Mouse (Mus musculus) left cerebral cortex, adult 8-10 months (tissue): ENCODE results near the gene Pla2g12a. TPM values are rescaled to one million over a fixed set of nuclear protein-coding genes. Genes with fewer than 3 reads are reported as not detected.
A peak's percentile ranks its signal among the peaks of the same experiment; 100 is the strongest.

Experiments
- DNase-seq, 2 experiments: peaks; one replicate each; pipeline ENCODE4 v3.0.0; 2022; ENCODE audit warnings: low spot score in 2 of 2
- total RNA-seq, 4 experiments: library from RNA; stranded (reverse); gene quantifications; 2 replicates each; pipeline ENCODE4 v1.2.4; 2022

The Pla2g12a gene
- total RNA-seq, 4 experiments from 2014 or later, result 16.1 to 19.6 (median 17.7) TPM

GRCm38 (mm10) chr3:129898886-129899285 lies 20.5 kb downstream of the Pla2g12a start:
- DNase-seq, result no peak

- DNase-seq, result peak in 1 of 2 experiments; percentile 46
These were observed 22.9 kb downstream of the Pla2g12a start, which contains the start of gene Casp6 for GRCm38 (mm10) chr3:129901271-129901809. Gene Casp6, plus strand, starts transcription at chr3:129901425.

GRCm38 (mm10) chr3:129903369-129903768 lies 25.0 kb downstream of the Pla2g12a start:
- no peak for DNase-seq

GRCm38 (mm10) chr3:129903866-129904265 lies 25.5 kb downstream of the Pla2g12a start:
- no peak for DNase-seq

- no peak for DNase-seq
These were observed 26.2 kb downstream of the Pla2g12a start for GRCm38 (mm10) chr3:129904381-129905132.

GRCm38 (mm10) chr3:129912025-129912424 lies 33.6 kb downstream of the Pla2g12a start:
- DNase-seq, result no peak

GRCm38 (mm10) chr3:129913241-129913640 lies 34.8 kb downstream of the Pla2g12a start:
- DNase-seq, result no peak

- DNase-seq, result no peak
These were observed 39.0 kb downstream of the Pla2g12a start for GRCm38 (mm10) chr3:129917424-129917823.

- DNase-seq, result peak; percentile 51 to 54
These were observed 40.0 kb downstream of the Pla2g12a start for GRCm38 (mm10) chr3:129918434-129918833.

GRCm38 (mm10) chr3:129923581-129923980 lies 45.2 kb downstream of the Pla2g12a start:
- DNase-seq, result no peak

GRCm38 (mm10) chr3:129925861-129926260 lies 47.5 kb downstream of the Pla2g12a start:
- no peak for DNase-seq

- DNase-seq, result peak in 1 of 2 experiments; percentile 20
These were observed 51.9 kb downstream of the Pla2g12a start for GRCm38 (mm10) chr3:129930213-129930778.

GRCm38 (mm10) chr3:129932443-129932842 lies 54.0 kb downstream of the Pla2g12a start:
- DNase-seq, result no peak

- no peak for DNase-seq
These were observed 58.2 kb downstream of the Pla2g12a start for GRCm38 (mm10) chr3:129936561-129936960.

- DNase-seq, result no peak
These were observed 59.4 kb downstream of the Pla2g12a start for GRCm38 (mm10) chr3:129937848-129938247.

GRCm38 (mm10) chr3:129939058-129939457 lies 60.7 kb downstream of the Pla2g12a start:
- no peak for DNase-seq

- DNase-seq, result no peak
These were observed 62.4 kb downstream of the Pla2g12a start for GRCm38 (mm10) chr3:129940780-129941179.

GRCm38 (mm10) chr3:129941291-129941690 lies 62.9 kb downstream of the Pla2g12a start:
- DNase-seq, result no peak

- no peak for DNase-seq
These were observed 65.4 kb downstream of the Pla2g12a start for GRCm38 (mm10) chr3:129943813-129944212.
